Mouse (Mus musculus) liver, postnatal 0 days (tissue): ENCODE measurements around the gene Mfsd1. TPM values are rescaled to one million over a fixed set of nuclear protein-coding genes. Genes with fewer than 3 reads are reported as not detected.

ENCODE experiments used
- ATAC-seq: fragments of 200-750 bp; cut with Nextera tagmentation; 2 replicates; pipeline ENCODE4 v1.8.0; 2017; ENCODE audit warnings: mild to moderate bottlenecking, moderate library complexity
- DNase-seq: peaks from one replicate; pipeline ENCODE4 v3.0.0-alpha.2; 2016
- H3K27ac ChIP-seq: fragments of 300-500 bp; sonication (generic); 2 replicates; pipeline ENCODE4 v1.5.1; 2014; ENCODE audit warnings: antibody characterized with exemption, moderate library complexity, mild to moderate bottlenecking, low read depth
- H3K27me3 ChIP-seq: fragments of 300-500 bp; sonication (generic); 2 replicates; pipeline ENCODE4 v1.6.1; 2014; ENCODE audit warnings: low read length, control low read depth, mixed read lengths; ENCODE audit not compliant: insufficient read depth
- H3K36me3 ChIP-seq: fragments of 300-500 bp; sonication (generic); replicated peaks from 2 replicates; pipeline ENCODE4 v1.6.1; 2014; ENCODE audit warnings: mild to moderate bottlenecking, control low read depth, low read length, moderate library complexity, mixed read lengths; ENCODE audit not compliant: insufficient read depth
- H3K4me1 ChIP-seq: fragments of 300-500 bp; sonication (generic); 2 replicates; pipeline ENCODE4 v1.6.1; 2014; ENCODE audit warnings: antibody characterized with exemption, mild to moderate bottlenecking, control low read depth; ENCODE audit not compliant: insufficient read depth
- H3K4me2 ChIP-seq: fragments of 300-500 bp; sonication (generic); 2 replicates; pipeline ENCODE4 v1.6.1; 2014; ENCODE audit warnings: low read depth, mild to moderate bottlenecking, low read length, moderate library complexity, mixed read lengths
- H3K4me3 ChIP-seq: fragments of 300-500 bp; sonication (generic); 2 replicates; pipeline ENCODE4 v1.5.1; 2014; ENCODE audit warnings: low read depth, low read length
- H3K9ac ChIP-seq: fragments of 300-500 bp; sonication (generic); replicated peaks from 2 replicates; pipeline ENCODE4 v1.6.1; 2014; ENCODE audit warnings: mild to moderate bottlenecking, moderate library complexity
- H3K9me3 ChIP-seq: fragments of 300-500 bp; sonication (generic); 2 replicates; pipeline ENCODE4 v1.6.1; 2016; ENCODE audit warnings: mild to moderate bottlenecking, control low read depth, low read length, mixed read lengths
- CTCF ChIP-seq: sonication (generic); IDR thresholded peaks from 2 replicates; pipeline ENCODE4 v1.5.1; 2016; ENCODE audit warnings: antibody characterized with exemption, low read depth
- EP300 ChIP-seq: IDR thresholded peaks from 2 replicates; pipeline ENCODE4 v1.6.1; 2016; ENCODE audit warnings: antibody characterized with exemption, low read depth, mild to moderate bottlenecking
- WGBS: fragments of 180-500 bp; shearing (Covaris S2); extraction: QIAGEN DNeasy Blood & Tissue Kit; methylation state at CpG from one replicate; pipeline ENCODE4 v1.1.7; 2014; ENCODE audit not compliant: insufficient replicate concordance; 5-methylcytosine and 5-hydroxymethylcytosine counted together
- polyA plus RNA-seq: library from polyadenylated mRNA; unstranded; fragments of >200 nt; fragmentation: Nextera tagmentation; extraction: Ambion mirVana; gene quantifications from 2 replicates; pipeline ENCODE4 v1.2.1, GENCODE M21; 2015

Mfsd1 gene
- polyA plus RNA-seq, result 25.2 and 29.6 TPM in 2 replicates

GRCm38 (mm10) chr3:67582273-67583124, at the start of gene Mfsd1:
Gene Mfsd1, plus strand, starts transcription at chr3:67582741.
- Histone ChIP-seq H3K9ac (peak within 1 kb of the TSS; percentile 74), H3K4me1 (peaks cover 11% of the 10 kb centered on the region), H3K4me3 (peak within 1 kb of the TSS; percentile 83), H3K4me2 (peak within 1 kb of the TSS; percentile 96), H3K36me3 (peaks cover 8% of the 10 kb centered on the region), H3K27me3 (no peaks in the 10 kb centered on the region), H3K27ac (peak within 1 kb of the TSS; percentile 64), H3K9me3 (no peaks in the 10 kb centered on the region)
- DNase-seq (peak; percentile 94), ATAC-seq (peak; percentile 88)
- no peak for TF ChIP-seq CTCF
- WGBS, result 4% methylated on average over 48 of the region's 54 CpGs

- H3K27ac ChIP-seq, result peak overlapping the region; percentile 55
- ATAC-seq (peak; percentile 64), DNase-seq (no peak)
- H3K4me3 ChIP-seq, result no peak overlapping the region
- H3K4me2 ChIP-seq, result no peak overlapping the region
- H3K9me3 ChIP-seq, result no peaks in the 10 kb centered on the region
- TF ChIP-seq EP300 (no peak), CTCF (no peak)
- no peaks in the 10 kb centered on the region for H3K36me3 ChIP-seq
- no peaks in the 10 kb centered on the region for H3K27me3 ChIP-seq
- peaks cover 14% of the 10 kb centered on the region; the same call in 1 of the 2 replicates for H3K4me1 ChIP-seq
- H3K9ac ChIP-seq, result no peak overlapping the region
- 57% methylated on average over 8 of the region's 8 CpGs for WGBS
Observed at GRCm38 (mm10) chr3:67543630-67544029, 38.9 kb upstream of the Mfsd1 start.

- Histone ChIP-seq H3K27me3 (no peaks in the 10 kb centered on the region), H3K27ac (peak overlapping the region; percentile 86), H3K9ac (no peak overlapping the region), H3K9me3 (no peaks in the 10 kb centered on the region), H3K4me2 (no peak overlapping the region), H3K4me3 (no peak overlapping the region), H3K4me1 (peaks cover 15% of the 10 kb centered on the region), H3K36me3 (no peaks in the 10 kb centered on the region)
- WGBS, result 39% methylated on average over 3 of the region's 3 CpGs
- DNase-seq, result peak; percentile 44
- peak; percentile 86 for ATAC-seq
- peak; percentile 66 for TF ChIP-seq EP300
- no peak for TF ChIP-seq CTCF
Observed at GRCm38 (mm10) chr3:67551193-67551592, 31.3 kb upstream of the Mfsd1 start.

DNA sequence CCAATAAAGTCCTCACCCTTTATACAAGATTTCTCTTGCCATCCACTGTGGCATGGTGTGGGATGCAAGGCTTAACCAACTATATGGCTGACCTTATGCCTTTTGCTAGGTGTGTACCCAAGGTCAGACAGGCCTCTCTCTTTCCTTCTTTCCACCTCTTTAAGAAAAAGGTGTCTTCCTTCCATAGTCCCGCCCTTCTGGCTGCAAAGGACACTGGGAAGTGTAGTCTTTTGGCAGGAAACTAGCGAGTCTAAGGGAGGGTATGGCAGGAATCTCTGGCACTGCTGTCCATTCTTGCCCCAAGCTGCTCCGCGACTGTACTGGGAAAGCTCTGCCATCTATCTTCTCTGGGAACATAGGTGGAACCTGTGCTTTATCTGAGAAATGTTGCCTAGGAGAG, 29.3 kb upstream of the Mfsd1 start:
- DNase-seq (no peak), ATAC-seq (no peak)
- WGBS, result 51% methylated on average over 4 of the region's 4 CpGs
- H3K9ac ChIP-seq, result no peak overlapping the region
- H3K4me1 ChIP-seq, result peaks cover 9% of the 10 kb centered on the region
- no peak overlapping the region for H3K4me2 ChIP-seq
- H3K27me3 ChIP-seq, result no peaks in the 10 kb centered on the region
- no peak overlapping the region for H3K27ac ChIP-seq
- H3K36me3 ChIP-seq, result no peaks in the 10 kb centered on the region
- TF ChIP-seq EP300, result no peak
- TF ChIP-seq CTCF, result no peak
- H3K4me3 ChIP-seq, result no peak overlapping the region
- no peaks in the 10 kb centered on the region for H3K9me3 ChIP-seq

DNA sequence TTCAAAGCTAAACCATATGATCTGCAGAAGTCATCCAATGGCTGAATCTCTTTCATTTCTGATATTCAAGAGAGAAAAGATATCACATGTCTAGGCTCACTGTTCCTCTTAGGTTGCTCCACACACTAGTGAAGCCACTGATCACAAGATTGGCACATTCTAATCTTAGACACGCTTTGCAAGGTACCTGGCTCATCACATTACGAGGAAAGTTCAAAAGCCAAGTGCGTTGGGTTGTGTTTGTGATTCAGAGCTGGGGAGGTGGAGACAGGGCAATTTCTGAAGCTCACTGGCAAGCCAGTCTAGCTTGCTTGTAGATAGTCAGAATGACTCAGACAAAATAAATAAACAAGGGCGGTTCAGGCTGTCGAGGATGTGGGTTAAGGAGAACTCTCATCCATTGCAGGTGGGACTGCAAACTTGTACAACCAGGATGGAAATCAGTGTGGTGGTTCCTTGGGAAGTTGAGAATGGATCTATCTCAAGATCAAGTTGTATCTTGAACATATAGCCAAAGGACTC, 28.6 kb upstream of the Mfsd1 start:
- H3K9me3 ChIP-seq, result no peaks in the 10 kb centered on the region
- 58% methylated on average over 5 of the region's 5 CpGs for WGBS
- ATAC-seq (no peak), DNase-seq (no peak)
- H3K36me3 ChIP-seq, result no peaks in the 10 kb centered on the region
- no peak overlapping the region for H3K27ac ChIP-seq
- H3K27me3 ChIP-seq, result no peaks in the 10 kb centered on the region
- TF ChIP-seq EP300 (no peak), CTCF (no peak)
- peaks cover 9% of the 10 kb centered on the region for H3K4me1 ChIP-seq
- H3K4me3 ChIP-seq, result no peak overlapping the region
- H3K9ac ChIP-seq, result no peak overlapping the region
- H3K4me2 ChIP-seq, result no peak overlapping the region

DNA sequence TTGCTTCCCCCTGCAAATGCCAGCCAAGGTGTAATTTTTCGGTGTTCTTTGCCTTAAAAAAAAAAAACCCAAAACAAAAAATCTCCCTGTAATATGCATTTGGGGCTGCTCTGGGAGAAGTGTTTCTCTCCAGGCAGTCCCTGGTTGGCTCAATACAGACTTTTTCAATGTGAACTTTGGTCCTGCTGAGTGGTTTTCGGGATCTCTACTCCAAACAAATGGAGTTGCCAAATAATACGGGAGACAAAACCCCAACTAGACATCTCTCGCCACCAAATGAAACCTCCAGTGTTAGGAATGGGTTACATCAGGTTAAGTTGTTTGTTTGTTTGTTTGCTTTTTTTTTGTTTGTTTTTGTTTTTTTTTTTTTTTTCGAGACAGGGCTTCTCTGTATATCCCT, 27.3 kb upstream of the Mfsd1 start:
- DNase-seq, result no peak
- no peak overlapping the region for H3K4me2 ChIP-seq
- no peaks in the 10 kb centered on the region for H3K9me3 ChIP-seq
- 63% methylated on average over 5 of the region's 5 CpGs for WGBS
- ATAC-seq, result peak; percentile 40
- peaks cover 9% of the 10 kb centered on the region for H3K4me1 ChIP-seq
- no peak overlapping the region for H3K9ac ChIP-seq
- no peaks in the 10 kb centered on the region for H3K27me3 ChIP-seq
- H3K36me3 ChIP-seq, result no peaks in the 10 kb centered on the region
- TF ChIP-seq EP300 (no peak), CTCF (no peak)
- no peak overlapping the region for H3K4me3 ChIP-seq
- peak overlapping the region; percentile 48; the same call in 1 of the 2 replicates for H3K27ac ChIP-seq
